Mouse (Mus musculus): ENCODE measurements around the gene Gm20662.
A peak's percentile ranks its signal among the peaks of the same experiment; 100 is the strongest.

The Gm20662 gene

DNA sequence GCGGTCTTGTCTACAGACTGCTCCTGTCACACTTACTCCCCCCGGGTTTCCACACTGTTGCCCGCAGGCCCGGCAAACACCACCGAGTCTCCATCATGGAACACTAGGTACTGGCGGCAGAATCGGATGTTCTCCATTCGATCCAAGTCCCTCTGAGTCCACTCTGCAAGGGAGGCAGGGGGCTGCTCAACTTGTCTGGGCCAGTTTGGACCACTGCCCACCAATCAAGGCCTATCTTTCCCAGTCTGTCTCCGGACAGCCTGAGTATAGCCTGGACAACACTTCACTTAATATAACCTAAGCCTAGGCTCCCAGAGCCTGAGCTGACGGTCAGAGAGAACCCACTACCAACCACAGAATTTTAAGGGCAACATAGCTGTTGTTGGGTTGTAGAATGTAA lies 97.4 kb downstream of the Gm20662 start:
- no peak for DNase-seq (ENCODE audit: low spot score)

- DNase-seq (ENCODE audit: low spot score), result peak; percentile 97
These were observed 98.2 kb downstream of the Gm20662 start, which contains the start of gene Apeh for GRCm38 (mm10) chr9:108094184-108094941. Apeh (minus strand) TSS chr9:108094606.
